Mouse (Mus musculus) heart, postnatal 25 days (tissue): ENCODE measurements around the gene Atp6v1d. TPM values are rescaled to one million over a fixed set of nuclear protein-coding genes. Genes with fewer than 3 reads are reported as not detected.

Source experiments
- DNase-seq: peaks from one replicate; pipeline ENCODE4 v3.0.0; 2022; ENCODE audit warnings: low spot score
- intact Hi-C: fragments of 180-260 bp; cut with DNase I; formaldehyde crosslinking; loops from one replicate; pipeline ENCODE4 v1.15.1; 2025
- total RNA-seq, 2 experiments: library from RNA; stranded (reverse); gene quantifications; 2 replicates each; pipeline ENCODE4 v1.2.3; 2021

The Atp6v1d gene
- total RNA-seq, 2 experiments from 2014 or later: 81.9 to 83.8 TPM

- no peak for DNase-seq
- intact Hi-C loops: no loop called here
Measured at GRCm38 (mm10) chr12:78801836-78802235, 59.6 kb downstream of the Atp6v1d start.

GRCm38 (mm10) chr12:78800036-78800435 lies 61.4 kb downstream of the Atp6v1d start:
- intact Hi-C loops: no loop called here
- no peak for DNase-seq

GRCm38 (mm10) chr12:78794236-78794635 lies 67.2 kb downstream of the Atp6v1d start:
- no peak for DNase-seq
- intact Hi-C loops: no loop called here

- no peak for DNase-seq
- intact Hi-C loops: no loop called here
Measured at GRCm38 (mm10) chr12:78790791-78791190, 70.6 kb downstream of the Atp6v1d start.

Other genes starting within 250 kb of the Atp6v1d start
- not detected for gene Fam71d, start 170.1 kb downstream of the Atp6v1d start, total RNA-seq
- 10 to 100 TPM; 14.1 to 17.1 TPM for gene Mpp5, start 112.7 kb downstream of the Atp6v1d start, total RNA-seq
- gene Eif2s1, start 181 bp upstream of the Atp6v1d start, total RNA-seq: 10 to 100 TPM; 52.2 to 56.2 TPM
- gene Plek2, start 45.3 kb upstream of the Atp6v1d start, total RNA-seq: under 1 TPM; 0.28 to 0.47 TPM
- gene Tmem229b, start 146.0 kb upstream of the Atp6v1d start, total RNA-seq: 1 to 10 TPM; 3.8 to 5.0 TPM
- 1 to 10 TPM; 2.6 to 3.6 TPM for gene Plekhh1, start 167.5 kb upstream of the Atp6v1d start, total RNA-seq
- 1 to 10 TPM; 3.8 to 4.0 TPM for gene Pigh, start 228.0 kb upstream of the Atp6v1d start, total RNA-seq